Mouse (Mus musculus): ENCODE results near the gene Grm8. TPM values are rescaled to one million over a fixed set of nuclear protein-coding genes. Genes with fewer than 3 reads are reported as not detected.

The Grm8 gene
- polyA plus RNA-seq, 1 experiment, result not detected

DNA sequence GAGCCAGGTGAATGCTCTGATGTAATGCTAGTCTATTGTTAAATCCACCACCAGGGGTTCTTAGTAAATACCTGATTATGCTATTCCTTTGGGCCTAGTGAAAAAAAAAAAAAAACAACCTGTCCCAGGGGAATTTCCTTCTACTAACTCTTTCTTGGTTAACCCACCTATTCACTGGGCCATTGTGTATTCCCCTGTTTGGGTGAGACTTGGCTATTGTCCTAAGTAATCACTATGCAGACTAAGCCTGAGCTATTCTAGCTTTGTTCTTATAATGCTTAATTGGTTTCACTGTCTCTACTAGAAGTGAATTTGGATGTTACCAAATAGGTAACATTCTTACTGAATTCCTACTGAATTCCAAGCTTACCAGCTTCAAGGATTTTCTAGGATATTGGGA lies 872.4 kb downstream of the Grm8 start:
- DNase-seq (ENCODE audit: low spot score), result no peak

DNA sequence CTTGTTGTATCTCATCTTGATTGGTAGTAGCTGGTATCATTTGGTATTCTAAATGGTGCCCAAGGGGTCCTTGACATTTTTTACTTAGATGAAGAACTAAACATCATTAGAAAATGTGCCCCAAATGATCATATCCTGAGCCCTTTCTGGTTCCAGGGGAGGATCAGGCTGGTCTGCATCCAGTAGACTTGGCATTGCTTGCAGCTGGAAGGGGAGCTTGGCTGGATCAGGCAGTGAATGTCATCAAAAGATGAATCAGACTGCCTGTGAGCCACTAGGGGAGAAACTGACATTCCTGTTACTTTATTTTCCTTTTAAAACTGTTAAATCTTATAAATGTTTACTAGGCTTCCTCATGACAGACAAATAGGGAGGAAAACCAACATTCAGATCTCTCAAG lies 894.6 kb downstream of the Grm8 start:
- no peak for DNase-seq (ENCODE audit: low spot score)

DNA sequence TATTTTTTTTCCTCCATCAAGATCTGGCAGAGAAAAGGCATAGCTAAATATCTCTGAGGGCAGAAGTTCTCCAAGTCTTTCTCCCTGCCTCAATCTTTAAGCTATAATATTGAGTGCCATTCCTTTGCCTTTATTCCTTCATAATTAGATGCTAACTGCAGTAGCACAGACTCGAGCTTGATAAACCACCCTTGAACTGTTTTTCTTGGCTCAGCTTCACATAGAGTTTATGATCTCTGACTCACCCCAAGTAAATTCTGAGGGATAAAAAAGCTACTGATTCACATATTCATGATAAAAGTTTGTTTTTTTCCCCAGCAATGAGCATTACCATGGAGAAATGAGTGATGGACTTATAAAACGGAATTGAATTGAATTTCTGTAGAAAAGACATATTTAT lies 895.0 kb downstream of the Grm8 start:
- DNase-seq (ENCODE audit: low spot score), result no peak
